Mouse (Mus musculus) limb, embryonic 15.5 days (tissue): ENCODE measurements at regions not wholly inside any gene's neighbourhood (a gene's known extent, or its start where the extent isn't known, plus 50 kb on each side); places are given as distances from the start of the nearest gene placed in this dataset.

ENCODE experiments used
- ATAC-seq: fragments of 200-750 bp; cut with Nextera tagmentation; 2 replicates; pipeline ENCODE4 v1.8.0; 2017; ENCODE audit warnings: low read depth, moderate TSS enrichment; ENCODE audit not compliant: insufficient number of reproducible peaks, low FRiP score, low TSS enrichment
- H3K27ac ChIP-seq: fragments of 300-500 bp; sonication (generic); 2 replicates; pipeline ENCODE4 v1.5.1; 2015; ENCODE audit warnings: moderate library complexity, mild to moderate bottlenecking, inconsistent platforms
- H3K27me3 ChIP-seq: fragments of 300-500 bp; sonication (generic); 2 replicates; pipeline ENCODE4 v1.6.1; 2015; ENCODE audit warnings: inconsistent platforms
- H3K36me3 ChIP-seq: fragments of 300-500 bp; sonication (generic); 2 replicates; pipeline ENCODE4 v1.6.1; 2015; ENCODE audit warnings: inconsistent platforms
- H3K4me1 ChIP-seq: fragments of 300-500 bp; sonication (generic); 2 replicates; pipeline ENCODE4 v1.6.1; 2015; ENCODE audit warnings: inconsistent platforms
- H3K4me2 ChIP-seq: fragments of 300-500 bp; sonication (generic); 2 replicates; pipeline ENCODE4 v1.6.1; 2015; ENCODE audit warnings: mild to moderate bottlenecking, inconsistent platforms
- H3K4me3 ChIP-seq: fragments of 300-500 bp; sonication (generic); 2 replicates; pipeline ENCODE4 v1.5.1; 2015; ENCODE audit warnings: mild to moderate bottlenecking, inconsistent platforms
- H3K9ac ChIP-seq: fragments of 300-500 bp; sonication (generic); 2 replicates; pipeline ENCODE4 v1.6.1; 2015; ENCODE audit warnings: inconsistent platforms
- H3K9me3 ChIP-seq: fragments of 300-500 bp; sonication (generic); 2 replicates; pipeline ENCODE4 v1.6.1; 2016; ENCODE audit warnings: inconsistent platforms
- WGBS: fragments of 180-500 bp; shearing (Covaris S2); methylation state at CpG from one replicate; pipeline ENCODE4 v1.1.7; 2015; 5-methylcytosine and 5-hydroxymethylcytosine counted together

GRCm38 (mm10) chr6:50993952-50994351 lies 339.7 kb upstream of the Npvf start:
- no peak overlapping the region for H3K4me2 ChIP-seq
- WGBS: 41% methylated on average over 6 of the region's 6 CpGs
- H3K36me3 ChIP-seq: no peaks in the 10 kb centered on the region
- no peak overlapping the region for H3K9ac ChIP-seq
- no peak overlapping the region for H3K4me3 ChIP-seq
- ATAC-seq: no peak
- no peak overlapping the region for H3K27ac ChIP-seq
- peaks cover 28% of the 10 kb centered on the region for H3K4me1 ChIP-seq
- H3K9me3 ChIP-seq: no peaks in the 10 kb centered on the region
- no peaks in the 10 kb centered on the region; the same call in 1 of the 2 replicates for H3K27me3 ChIP-seq

DNA sequence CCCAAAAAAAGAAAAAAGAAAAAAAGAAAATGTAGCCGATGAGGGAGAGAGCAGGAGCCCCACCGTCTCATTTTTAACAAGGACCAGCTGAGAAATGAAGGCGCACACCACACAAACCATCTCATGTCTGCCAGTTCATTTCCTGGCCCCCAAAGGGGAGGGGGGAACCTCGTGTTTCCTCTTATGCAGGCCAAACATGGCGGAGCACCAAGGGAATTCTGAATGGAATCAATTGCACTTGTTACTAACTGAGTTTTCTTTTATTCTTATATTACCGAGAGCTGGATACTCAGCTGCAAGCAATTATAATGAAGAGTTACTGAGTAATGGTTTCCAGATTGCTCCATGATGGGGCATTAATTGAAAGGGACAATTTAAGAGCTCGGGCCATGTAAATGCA lies 348.5 kb upstream of the Npvf start:
- Histone ChIP-seq H3K27ac (peak overlapping the region; percentile 73), H3K9me3 (no peaks in the 10 kb centered on the region), H3K36me3 (no peaks in the 10 kb centered on the region), H3K9ac (no peak overlapping the region), H3K4me2 (no peak overlapping the region; the same call in 1 of the 2 replicates), H3K4me1 (peaks cover 29% of the 10 kb centered on the region), H3K27me3 (0 out of 2 replicates have a peak, but pooled peaks cover under 1% of the 10 kb centered on the region), H3K4me3 (no peak overlapping the region)
- ATAC-seq: peak; percentile 80; the same call in 1 of the 2 replicates
- 29% methylated on average over 7 of the region's 7 CpGs for WGBS

DNA sequence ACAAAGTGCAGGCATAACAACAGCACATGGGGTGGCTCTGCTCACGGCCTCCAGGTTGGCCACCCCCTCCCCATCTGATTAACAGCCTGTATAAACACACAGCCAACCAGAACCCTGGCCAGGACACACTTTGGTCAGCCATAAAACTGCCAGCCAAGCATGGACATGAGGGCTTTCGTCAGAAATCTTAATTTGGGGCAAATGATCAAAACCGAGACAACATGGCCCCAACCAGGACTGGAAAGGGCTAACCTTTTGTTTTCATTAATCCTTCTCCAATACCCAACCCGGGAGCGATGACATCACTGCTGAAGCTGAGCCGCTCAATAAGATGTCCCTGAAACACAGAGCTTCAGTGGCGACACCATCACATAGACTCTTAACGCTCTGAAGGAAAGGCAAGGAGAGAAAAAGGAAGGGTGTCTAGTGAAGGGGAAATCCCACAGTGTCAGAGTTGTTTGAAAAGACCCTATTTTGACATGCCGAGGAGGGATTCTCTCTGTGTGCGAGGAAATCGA lies 351.9 kb upstream of the Npvf start:
- Histone ChIP-seq H3K4me1 (peaks cover 44% of the 10 kb centered on the region), H3K36me3 (no peaks in the 10 kb centered on the region), H3K9me3 (no peaks in the 10 kb centered on the region), H3K9ac (no peak overlapping the region), H3K27me3 (0 out of 2 replicates have a peak, but pooled peaks cover 4% of the 10 kb centered on the region), H3K4me3 (no peak overlapping the region), H3K4me2 (no peak overlapping the region), H3K27ac (peak overlapping the region; percentile 61)
- 41% methylated on average over 11 of the region's 11 CpGs for WGBS
- no peak for ATAC-seq

DNA sequence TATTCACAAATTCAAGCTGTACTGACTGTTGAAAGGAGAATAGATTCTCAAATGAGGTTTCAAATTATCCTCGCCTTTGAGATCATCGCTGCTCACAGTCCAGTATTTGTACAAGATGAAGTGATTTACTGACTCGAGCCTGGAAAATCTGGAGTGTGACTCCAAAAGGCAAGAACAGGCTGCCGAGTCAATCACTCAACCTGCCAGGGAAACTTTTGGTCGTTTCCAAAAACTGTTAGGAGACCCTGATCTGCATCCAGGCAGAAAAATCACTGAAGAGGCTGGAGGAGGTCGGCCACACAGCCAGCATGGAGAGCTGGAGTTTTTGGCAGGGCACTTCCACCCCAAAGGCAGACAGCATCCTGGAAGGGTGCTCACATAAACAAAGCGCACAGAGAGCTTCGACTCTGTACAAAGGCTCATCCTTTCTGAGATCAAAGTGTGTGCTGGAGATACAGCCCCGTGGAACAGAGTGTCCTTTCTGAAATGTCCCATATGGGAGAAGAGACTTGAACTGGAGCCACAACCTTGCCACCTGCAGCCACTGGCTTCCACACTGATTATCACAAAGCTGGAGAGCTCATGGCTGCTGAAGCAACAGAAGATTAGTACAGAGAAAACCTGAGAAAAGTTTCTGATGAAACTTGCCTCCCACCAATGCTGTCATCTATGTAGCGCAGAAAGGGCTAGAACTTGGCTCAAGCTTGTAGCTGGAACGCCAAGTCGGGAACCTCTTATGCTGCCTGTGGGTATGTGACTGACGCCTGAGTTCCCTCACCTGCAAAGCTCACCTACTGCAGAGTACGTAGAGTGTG lies 355.5 kb upstream of the Npvf start:
- no peaks in the 10 kb centered on the region for H3K9me3 ChIP-seq
- H3K9ac ChIP-seq: no peak overlapping the region
- 55% methylated on average over 14 of the region's 14 CpGs for WGBS
- no peak overlapping the region for H3K4me3 ChIP-seq
- H3K27me3 ChIP-seq: 0 out of 2 replicates have a peak, but pooled peaks cover 4% of the 10 kb centered on the region
- H3K4me2 ChIP-seq: no peak overlapping the region
- 0 out of 2 replicates have a peak, but pooled peaks have one; percentile 35 for ATAC-seq
- H3K27ac ChIP-seq: peak overlapping the region; percentile 58
- peaks cover 44% of the 10 kb centered on the region for H3K4me1 ChIP-seq
- no peaks in the 10 kb centered on the region for H3K36me3 ChIP-seq

DNA sequence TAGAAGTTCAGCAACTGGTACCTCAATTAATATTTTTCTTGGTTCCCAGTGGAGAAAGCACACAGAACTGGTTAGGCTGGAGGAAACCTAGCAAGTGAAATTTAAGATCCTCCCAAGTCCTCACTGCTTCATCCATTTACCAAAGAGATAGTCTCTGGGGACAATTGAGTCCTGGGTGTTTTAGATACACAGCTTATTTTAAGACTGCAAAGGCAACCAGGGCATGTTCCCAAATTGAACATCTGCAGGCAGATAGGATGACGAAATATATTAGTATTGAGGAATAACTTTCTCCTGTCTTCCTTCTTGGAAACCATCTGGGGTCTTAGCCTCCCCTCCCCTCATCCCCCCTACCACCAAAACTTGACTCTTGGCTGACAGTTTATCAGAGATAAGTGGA lies 356.3 kb upstream of the Npvf start:
- WGBS: 52% methylated on average over 1 of the region's 1 CpGs
- ATAC-seq: no peak
- H3K27ac ChIP-seq: no peak overlapping the region
- H3K9me3 ChIP-seq: no peaks in the 10 kb centered on the region
- H3K4me1 ChIP-seq: peaks cover 42% of the 10 kb centered on the region
- H3K27me3 ChIP-seq: 0 out of 2 replicates have a peak, but pooled peaks cover 4% of the 10 kb centered on the region
- H3K9ac ChIP-seq: no peak overlapping the region
- H3K4me2 ChIP-seq: no peak overlapping the region
- no peaks in the 10 kb centered on the region for H3K36me3 ChIP-seq
- no peak overlapping the region for H3K4me3 ChIP-seq

DNA sequence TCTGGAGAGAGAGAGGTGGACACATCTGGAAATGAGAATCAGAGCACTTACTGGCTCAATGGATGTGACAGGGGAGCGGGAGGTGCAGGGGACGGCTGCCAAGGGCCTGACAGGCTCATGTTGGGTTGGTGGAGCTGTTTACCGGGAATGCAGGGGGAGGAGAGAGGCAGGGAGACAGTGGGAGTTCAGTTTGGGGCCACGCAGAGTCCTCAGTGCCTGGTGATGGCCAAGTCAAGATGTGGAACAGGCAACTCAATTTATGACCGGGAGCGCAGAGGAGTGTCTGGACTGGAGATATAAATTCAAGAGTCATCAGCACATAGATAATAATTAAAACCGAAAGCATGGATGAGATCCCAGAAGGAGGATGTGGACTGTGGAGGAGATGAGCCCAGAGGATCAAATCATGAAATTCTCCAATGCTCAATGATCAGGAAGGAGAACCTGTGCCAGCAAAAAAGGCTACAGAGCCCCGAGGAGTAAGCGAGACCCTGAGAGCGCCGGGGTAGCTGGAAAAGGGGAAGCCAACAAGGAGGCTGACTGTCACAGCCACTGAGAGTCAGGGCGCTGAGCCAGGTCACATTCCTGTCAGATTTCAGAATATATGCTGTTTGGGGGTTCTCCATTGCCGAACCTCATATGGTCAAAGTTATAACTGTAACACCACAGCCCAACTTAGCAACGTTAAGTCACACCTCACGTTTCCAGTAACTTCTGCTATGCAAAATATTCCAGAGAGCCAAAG lies 358.0 kb upstream of the Npvf start:
- 53% methylated on average over 15 of the region's 15 CpGs for WGBS
- peak; percentile 59; the same call in 1 of the 2 replicates for ATAC-seq
- peaks cover 7% of the 10 kb centered on the region; the same call in 1 of the 2 replicates for H3K27me3 ChIP-seq
- peaks cover 40% of the 10 kb centered on the region for H3K4me1 ChIP-seq
- peak overlapping the region; percentile 33; the same call in 1 of the 2 replicates for H3K27ac ChIP-seq
- H3K4me3 ChIP-seq: no peak overlapping the region
- H3K36me3 ChIP-seq: no peaks in the 10 kb centered on the region
- H3K9ac ChIP-seq: no peak overlapping the region
- no peaks in the 10 kb centered on the region for H3K9me3 ChIP-seq
- 0 out of 2 replicates have a peak overlapping the region, but pooled peaks have one; percentile 12 for H3K4me2 ChIP-seq

DNA sequence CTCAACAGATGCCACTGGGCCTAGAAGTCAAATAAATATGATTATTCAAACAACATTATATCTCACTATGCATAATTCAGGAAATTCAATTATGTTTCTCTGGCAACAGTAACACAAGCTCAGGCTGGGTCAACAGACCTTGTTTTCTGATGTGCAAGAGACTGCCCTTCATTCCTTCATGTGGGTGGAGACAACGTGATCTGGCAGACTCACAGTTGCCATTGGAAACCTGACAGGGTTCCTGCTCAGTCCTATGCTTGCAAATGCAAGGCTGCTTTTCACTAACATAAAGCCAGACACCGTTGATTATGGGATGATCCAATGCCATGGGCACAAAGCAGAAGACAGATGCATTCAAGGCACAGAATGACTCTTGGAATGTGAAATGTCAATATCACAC lies 361.5 kb upstream of the Npvf start:
- 58% methylated on average over 2 of the region's 2 CpGs for WGBS
- Histone ChIP-seq H3K4me1 (peaks cover 30% of the 10 kb centered on the region), H3K9ac (no peak overlapping the region), H3K4me3 (no peak overlapping the region), H3K27me3 (peaks cover 3% of the 10 kb centered on the region; the same call in 1 of the 2 replicates), H3K36me3 (no peaks in the 10 kb centered on the region), H3K9me3 (no peaks in the 10 kb centered on the region), H3K27ac (no peak overlapping the region), H3K4me2 (no peak overlapping the region)
- no peak for ATAC-seq

DNA sequence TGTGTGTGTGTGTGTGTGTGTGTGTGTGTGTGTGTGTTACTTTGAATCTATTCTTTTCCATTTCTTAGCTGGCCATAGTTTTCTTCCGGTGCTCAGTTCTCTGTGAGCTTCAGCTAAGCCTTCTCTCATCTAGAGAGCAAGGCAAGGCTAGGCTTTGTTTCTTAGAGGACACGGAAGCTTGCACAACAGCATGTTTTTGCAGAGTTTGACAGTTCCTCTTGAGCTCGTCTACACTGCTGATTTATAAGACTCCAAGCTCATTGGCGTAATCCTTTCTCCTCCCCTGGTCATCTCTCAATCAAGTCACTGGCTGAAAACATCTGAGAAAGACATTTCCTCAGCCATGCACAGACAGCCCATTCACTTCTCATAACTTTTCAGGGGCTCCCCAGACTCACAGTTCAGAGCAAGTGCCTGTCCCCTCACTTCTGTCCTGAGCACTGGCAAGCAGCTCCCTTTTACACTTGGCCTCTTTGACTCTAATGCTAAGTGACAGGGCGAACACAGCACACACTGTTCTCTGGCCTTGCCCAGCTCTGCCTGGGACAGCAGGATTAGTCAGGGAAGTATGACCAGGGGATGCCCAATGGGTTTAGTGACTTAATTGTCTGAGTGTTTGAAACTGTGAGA lies 362.3 kb upstream of the Npvf start:
- H3K27me3 ChIP-seq: peaks cover 3% of the 10 kb centered on the region; the same call in 1 of the 2 replicates
- no peak overlapping the region for H3K27ac ChIP-seq
- H3K36me3 ChIP-seq: no peaks in the 10 kb centered on the region
- no peak overlapping the region for H3K4me3 ChIP-seq
- ATAC-seq: no peak
- WGBS: 66% methylated on average over 5 of the region's 5 CpGs
- no peaks in the 10 kb centered on the region for H3K9me3 ChIP-seq
- H3K9ac ChIP-seq: no peak overlapping the region
- H3K4me2 ChIP-seq: no peak overlapping the region
- H3K4me1 ChIP-seq: peaks cover 26% of the 10 kb centered on the region

- WGBS: 37% methylated on average over 9 of the region's 9 CpGs
- Histone ChIP-seq H3K27ac (no peak overlapping the region), H3K9ac (no peak overlapping the region), H3K4me3 (no peak overlapping the region), H3K4me1 (peaks cover 17% of the 10 kb centered on the region), H3K27me3 (peaks cover 3% of the 10 kb centered on the region; the same call in 1 of the 2 replicates), H3K36me3 (no peaks in the 10 kb centered on the region), H3K9me3 (no peaks in the 10 kb centered on the region), H3K4me2 (no peak overlapping the region)
- no peak for ATAC-seq
Observed at GRCm38 (mm10) chr6:51017260-51017999, 363.2 kb upstream of the Npvf start.

- WGBS: 84% methylated on average over 6 of the region's 6 CpGs
- Histone ChIP-seq H3K9ac (no peak overlapping the region), H3K4me1 (peaks cover 16% of the 10 kb centered on the region), H3K4me3 (no peak overlapping the region), H3K9me3 (no peaks in the 10 kb centered on the region), H3K36me3 (no peaks in the 10 kb centered on the region), H3K27ac (no peak overlapping the region), H3K27me3 (peaks cover 3% of the 10 kb centered on the region; the same call in 1 of the 2 replicates), H3K4me2 (no peak overlapping the region)
- no peak for ATAC-seq
Observed at GRCm38 (mm10) chr6:51021206-51021605, 367.0 kb upstream of the Npvf start.

- no peak overlapping the region for H3K27ac ChIP-seq
- no peak overlapping the region for H3K9ac ChIP-seq
- H3K4me1 ChIP-seq: peaks cover 3% of the 10 kb centered on the region; the same call in 1 of the 2 replicates
- H3K36me3 ChIP-seq: no peaks in the 10 kb centered on the region
- no peaks in the 10 kb centered on the region for H3K9me3 ChIP-seq
- WGBS: 89% methylated on average over 6 of the region's 6 CpGs
- no peak for ATAC-seq
- H3K4me3 ChIP-seq: no peak overlapping the region
- H3K27me3 ChIP-seq: no peaks in the 10 kb centered on the region
- H3K4me2 ChIP-seq: no peak overlapping the region
Observed at GRCm38 (mm10) chr6:51023361-51023760, 369.1 kb upstream of the Npvf start.
